Mouse (Mus musculus) left cerebral cortex, adult 8-10 months (tissue): Measurements from ENCODE around the gene Gm9945. TPM values are rescaled to one million over a fixed set of nuclear protein-coding genes. Genes with fewer than 3 reads are reported as not detected.

Experiments used
- DNase-seq, 2 experiments: peaks; one replicate each; pipeline ENCODE4 v3.0.0; 2022; ENCODE audit warnings: low spot score in 2 of 2
- total RNA-seq, 4 experiments: library from RNA; stranded (reverse); gene quantifications; 2 replicates each; pipeline ENCODE4 v1.2.4; 2022

Gm9945 gene
- total RNA-seq, 4 experiments from 2014 or later, result 1.8 to 3.3 (median 2.1) TPM

DNA sequence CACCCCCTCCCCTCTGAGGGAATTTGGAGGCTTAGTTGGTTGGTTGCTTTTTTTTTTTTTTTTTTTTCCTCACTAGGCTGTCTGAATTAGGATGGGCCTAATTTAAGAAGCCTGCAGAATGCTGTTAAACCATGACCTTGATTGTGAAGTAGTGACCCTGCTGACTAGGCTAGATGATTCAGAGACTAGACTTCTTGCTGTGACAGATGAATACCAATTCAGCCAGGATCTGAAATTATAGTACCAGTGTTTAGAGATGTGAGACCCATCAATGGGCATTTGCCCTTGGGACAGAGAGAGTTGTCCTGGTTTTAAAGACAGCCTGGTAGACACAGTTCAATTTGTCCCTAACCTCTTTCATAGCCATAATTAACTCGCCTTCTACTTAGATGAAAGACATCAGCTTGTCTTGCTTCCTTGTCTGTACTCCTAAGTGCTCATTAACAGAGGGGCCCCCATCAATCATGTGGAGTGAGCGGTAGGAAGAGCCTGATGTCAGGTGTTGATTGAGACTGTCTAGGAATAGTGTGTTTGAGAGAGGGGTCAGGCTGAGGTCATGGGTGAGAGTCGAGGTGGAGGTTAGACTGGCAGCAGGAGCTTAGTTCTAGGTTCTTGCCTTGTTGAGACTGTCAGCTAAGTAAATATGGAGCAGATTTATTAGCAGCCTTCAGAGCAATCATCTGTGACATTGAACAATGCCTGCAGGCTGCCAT, 13.4 kb downstream of the Gm9945 start:
- no peak for DNase-seq

DNA sequence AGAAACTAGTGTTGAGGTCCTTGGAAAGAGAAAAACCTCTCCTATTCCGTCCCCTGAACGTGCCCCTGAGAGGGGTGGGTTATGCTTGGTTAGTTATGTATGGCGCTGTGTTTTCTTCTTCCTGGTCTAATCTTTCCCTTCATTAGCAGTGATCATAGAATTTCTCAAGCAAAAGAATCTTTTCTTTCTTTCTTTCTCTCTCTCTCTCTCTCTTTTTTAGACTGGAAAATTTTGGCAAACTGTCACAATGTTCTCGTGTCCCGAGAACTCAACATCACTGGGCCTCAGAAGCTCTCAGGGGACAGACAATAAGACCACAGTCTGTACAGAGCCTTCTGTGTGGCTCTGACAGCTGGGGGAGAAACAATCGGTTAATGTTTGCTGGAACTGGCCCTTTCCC, 15.5 kb downstream of the Gm9945 start:
- no peak for DNase-seq

DNA sequence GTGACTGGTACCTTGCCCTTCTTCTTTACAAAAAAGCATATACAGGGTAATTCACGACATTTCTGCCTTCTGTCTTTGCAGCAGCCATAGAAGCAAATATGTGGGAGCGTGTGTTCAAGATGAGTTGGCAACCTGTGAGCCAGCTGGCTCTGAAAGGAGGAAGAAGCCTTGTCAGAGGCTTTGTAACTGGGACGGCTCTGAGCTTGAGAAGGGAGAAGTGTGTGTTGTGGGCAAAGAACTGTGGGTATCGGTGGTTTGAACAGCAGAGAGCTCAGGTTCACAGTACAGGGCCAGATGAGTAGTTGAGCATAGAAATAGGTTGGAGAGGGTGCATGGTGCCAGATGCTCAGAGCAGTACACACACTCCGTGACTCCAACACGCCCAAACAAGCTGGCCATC, 17.0 kb downstream of the Gm9945 start:
- DNase-seq, result peak in 1 of 2 experiments; percentile 69

DNA sequence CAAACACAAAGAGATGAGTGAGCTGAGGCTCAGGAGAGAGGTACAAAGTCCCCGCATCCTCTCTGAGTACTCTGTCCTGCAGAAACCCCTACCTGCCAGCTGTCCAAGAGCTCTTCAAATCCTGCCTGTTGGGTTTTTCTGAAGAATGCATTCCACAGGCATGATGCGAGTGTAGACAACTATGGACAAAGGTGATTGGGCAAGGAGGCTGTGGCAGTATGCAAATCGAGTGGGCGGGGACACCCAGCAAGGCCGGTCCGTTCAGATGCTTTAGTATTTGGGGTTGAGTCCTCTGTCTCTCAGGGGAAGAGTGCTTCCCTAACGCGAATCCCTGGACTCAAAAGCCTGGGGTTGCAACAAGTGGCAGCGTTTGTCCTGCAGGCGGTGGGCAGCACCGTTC, 20.6 kb downstream of the Gm9945 start:
- no peak for DNase-seq

DNA sequence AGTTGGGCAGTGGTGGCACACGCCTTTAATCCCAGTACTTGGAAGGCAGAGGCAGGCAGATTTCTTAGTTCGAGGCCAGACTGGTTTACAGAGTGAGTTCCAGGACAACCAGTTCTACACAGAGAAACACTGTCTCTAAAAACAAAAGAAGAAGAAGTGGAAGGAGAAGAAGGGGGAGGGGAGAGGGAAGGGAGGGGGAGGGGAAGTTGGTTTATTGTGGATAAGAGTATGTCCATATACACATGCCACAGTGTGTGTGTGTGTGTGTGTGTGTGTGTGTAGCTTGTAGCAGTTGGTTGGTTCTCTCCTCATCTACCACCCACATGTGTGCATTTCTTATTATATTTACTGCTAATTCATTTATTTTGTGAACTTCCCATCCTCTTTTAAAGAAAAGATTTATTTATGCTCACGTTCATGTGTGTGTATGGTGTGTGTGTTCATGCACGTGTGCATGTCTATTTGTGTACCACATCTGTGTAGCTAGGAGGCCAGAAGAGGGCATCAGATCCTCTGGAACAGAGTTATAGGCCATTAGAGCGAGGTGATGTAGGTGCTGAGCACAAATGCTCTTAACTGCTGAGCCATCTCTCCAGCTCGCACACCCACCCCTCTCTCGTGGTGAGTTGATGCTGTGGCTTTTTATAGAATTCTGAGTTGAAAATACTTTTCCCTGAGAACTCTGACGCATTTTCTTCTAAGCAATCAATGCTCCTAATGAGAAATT, 22.2 kb downstream of the Gm9945 start:
- peak in 1 of 2 experiments; percentile 53 for DNase-seq

DNA sequence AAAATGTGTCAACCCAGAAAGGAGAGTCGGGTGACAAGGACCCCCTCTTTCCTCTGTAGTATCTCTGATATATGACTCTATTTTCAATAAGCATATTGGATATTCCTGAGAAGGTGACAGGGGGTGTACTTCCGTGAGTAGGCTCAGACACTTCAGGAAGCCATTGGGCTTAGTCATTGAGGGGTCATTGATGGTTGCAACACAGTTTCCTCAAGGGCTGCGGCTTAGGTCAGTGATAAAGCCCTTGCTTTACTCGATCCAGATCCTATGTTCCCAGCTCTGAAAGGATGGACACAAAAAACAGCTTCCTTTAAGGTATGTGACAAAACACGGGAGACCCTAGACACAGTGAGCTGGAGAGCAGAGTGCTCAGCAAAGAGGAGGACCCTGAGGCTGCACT, 23.8 kb downstream of the Gm9945 start:
- no peak for DNase-seq

DNA sequence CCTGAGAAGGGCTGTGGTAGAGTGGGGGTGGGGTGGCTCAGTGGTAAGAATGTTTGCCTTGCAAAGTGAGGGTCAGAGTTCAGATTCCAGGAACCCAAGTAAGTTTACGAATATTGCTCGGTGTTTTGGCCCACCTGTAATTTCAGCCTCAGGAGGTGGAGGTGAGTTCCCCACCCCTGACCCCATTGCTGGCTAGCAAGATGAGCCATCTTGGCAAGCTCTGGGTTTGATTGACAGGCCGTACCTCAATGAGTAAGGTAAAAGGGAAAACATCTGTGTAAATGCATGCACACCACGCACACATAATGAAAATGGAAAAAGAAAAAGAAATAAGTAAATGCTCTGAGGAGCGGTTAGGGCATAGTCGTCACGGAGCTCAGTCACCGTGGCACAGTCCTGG, 24.4 kb downstream of the Gm9945 start:
- no peak for DNase-seq

DNA sequence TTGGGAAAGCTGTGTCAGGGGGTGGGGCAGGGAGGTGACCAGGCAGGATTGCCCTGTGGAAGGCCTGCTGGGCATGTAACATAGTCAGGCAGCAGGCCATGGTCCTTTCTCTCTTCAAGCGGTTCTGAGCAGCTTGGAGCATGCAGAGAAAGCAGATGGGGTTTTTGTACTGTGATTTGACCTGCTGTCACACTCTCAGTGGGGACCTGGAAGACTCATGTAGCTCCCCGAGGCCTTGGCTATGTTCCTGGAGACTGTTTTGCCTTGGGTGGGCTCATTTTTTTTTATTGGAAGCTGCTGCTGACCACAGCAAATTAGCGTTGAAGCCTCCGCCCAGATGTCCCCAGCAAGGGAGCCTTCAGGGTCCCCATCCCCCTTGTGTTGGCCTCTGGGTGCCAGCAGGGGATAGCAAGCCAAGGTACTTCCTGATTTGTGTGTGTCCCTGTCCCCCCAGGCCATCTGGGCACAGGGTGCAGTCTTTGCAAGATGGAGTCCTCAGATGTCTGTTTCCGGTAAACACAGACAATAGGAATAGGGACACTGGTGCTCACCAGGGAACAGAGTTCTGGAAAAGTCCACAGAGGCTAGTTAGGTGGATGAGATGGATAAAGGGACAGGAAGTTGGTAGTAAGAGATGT, 25.2 kb downstream of the Gm9945 start:
- no peak for DNase-seq

DNA sequence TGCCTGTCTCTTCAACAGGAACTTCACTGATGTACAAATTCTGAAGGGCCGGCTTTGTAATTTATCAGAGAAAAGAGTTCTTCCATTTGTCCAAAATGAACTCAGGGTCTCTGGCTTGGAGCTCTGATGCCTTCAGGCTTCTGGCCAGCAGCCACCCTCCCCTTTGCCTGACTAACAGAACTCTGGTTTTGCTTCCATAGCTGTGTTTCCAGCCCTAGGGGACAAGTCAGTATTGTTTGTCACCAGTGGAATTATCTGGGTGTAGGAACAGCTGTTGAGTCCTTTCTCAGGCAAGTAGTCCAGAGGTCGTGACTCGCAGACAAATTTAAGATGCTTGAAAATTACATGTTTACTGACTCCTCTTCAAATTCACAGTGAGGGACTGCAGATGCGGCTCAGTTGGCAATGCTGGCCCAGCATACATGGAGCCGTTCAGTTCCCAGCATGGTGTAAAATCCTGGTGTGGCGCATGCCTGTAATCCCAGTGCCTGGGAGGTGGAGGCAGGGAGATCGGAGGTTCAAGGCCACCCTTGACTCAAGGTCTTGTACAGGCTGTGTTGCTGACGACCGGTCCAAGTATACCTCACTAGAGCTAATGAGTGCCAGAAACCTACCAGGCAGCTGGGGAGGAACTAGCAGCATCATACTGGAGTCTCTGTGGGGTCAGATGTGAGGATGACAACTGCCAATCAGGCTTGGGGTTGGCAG, 27.3 kb downstream of the Gm9945 start:
- DNase-seq, result no peak

DNA sequence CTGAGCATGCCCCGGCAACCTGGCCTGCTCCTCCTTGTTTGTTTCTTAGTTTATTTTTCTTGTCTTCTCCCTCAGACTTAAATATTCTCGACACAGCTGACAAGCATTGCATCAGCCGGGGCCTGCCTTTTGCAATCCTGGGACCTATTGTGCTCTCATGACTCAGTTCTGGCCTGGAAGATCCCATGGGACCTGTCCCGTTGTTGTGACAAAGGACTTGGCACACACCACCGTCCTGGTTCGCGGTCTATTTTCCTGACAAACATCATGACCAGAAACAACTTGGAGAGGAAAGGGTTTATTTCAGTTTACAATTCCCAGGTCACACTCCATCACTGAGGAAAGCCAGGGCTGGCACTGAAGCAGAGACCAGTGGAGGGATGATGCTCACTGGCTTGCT, 28.2 kb downstream of the Gm9945 start:
- DNase-seq, result no peak

DNA sequence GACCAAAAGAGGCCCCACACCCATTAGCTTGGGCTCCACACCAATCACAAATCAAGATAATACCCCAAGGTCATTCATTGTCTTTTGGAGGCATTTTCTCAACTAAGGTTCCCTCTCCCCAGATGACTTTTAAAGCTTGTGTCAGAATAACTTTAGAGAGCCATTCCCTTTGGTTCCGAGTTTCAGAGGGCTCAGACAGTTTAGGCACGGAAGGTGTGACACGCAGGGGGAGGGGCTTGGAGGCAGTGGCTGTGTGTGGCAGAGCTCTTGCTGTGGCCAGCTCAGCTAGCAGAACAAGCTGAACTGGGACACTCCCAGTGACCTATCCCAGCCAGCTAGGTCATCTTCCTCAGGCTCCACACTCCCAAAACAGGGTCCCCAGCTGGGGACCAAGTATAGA, 28.6 kb downstream of the Gm9945 start:
- DNase-seq, result no peak

DNA sequence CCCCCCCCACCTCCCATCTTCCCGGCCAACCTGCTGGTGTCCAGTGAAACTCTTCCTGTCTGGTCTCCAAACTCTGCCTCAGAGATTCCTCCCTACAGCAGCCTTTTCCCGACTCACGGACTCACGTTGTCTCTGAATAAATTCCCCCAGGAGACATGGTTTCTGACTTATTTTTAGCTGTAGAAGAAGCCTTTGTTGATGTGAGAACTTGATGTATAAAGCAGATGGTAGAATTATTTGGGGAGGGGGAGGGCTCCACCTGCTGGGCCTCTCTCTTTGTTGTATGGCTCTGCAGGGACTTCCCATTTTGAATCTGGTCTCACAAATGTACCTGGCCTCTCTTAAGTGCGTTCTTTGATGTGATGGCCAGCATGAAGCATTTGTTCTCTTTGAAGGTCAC, 30.4 kb downstream of the Gm9945 start:
- DNase-seq, result no peak

DNA sequence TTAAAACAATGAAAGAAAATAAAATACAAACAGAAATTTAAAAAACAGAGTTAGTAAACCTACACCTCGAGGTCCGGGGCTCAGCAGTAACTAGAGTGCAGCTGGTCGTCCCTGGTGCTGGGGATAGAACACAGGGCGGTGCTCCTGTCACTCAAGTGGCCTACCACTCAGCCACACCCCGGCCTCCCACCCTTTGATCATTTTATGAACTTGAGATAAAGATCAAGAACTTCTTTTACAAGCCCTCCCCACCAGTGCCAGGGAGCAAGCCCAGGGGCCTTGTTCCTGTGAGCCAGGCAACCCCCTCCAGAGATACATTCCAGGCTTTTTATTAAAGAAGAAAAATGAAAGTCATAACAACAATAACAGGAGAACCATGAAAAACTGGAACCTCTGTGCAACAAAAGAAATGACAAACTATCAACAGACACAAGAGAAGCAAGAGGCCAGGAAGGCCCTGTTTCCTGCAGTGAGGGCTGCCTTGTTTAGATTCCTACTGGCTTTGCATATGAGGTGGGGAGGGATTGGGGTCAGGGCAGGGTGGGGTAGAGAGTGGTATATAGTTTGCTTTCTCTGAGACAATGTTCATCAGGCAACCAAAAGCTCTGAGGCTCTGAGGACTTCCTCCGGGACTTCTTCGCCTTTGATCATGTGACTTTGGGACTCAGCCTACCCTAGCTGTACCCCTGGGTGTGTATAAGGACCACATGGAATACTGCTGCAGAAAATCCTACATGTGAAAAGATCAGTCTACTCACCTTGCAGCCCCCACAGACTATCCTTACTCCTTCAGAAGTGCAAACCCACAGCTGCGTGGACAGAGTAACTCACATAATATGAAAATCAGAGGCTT, 37.0 kb downstream of the Gm9945 start:
- DNase-seq, result no peak

DNA sequence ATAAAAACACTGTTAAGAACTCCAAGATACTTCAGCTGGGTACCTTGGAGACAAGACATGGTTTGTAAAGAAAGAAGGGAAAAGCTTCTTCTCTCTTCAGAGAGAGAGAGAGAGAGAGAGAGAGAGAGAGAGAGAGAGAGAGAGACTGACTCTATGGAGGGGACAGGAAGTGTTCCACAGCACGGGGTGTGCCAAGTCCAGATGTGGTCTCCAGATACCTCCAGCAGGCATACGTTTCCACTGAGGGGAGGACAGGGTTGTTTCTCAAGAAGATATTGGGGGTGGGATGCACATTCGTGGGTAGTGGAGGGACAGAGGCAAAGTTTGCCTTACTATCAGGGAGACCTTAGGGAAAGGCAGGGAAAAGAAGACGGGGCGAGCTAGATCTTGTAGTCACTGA, 38.8 kb downstream of the Gm9945 start:
- DNase-seq, result no peak

DNA sequence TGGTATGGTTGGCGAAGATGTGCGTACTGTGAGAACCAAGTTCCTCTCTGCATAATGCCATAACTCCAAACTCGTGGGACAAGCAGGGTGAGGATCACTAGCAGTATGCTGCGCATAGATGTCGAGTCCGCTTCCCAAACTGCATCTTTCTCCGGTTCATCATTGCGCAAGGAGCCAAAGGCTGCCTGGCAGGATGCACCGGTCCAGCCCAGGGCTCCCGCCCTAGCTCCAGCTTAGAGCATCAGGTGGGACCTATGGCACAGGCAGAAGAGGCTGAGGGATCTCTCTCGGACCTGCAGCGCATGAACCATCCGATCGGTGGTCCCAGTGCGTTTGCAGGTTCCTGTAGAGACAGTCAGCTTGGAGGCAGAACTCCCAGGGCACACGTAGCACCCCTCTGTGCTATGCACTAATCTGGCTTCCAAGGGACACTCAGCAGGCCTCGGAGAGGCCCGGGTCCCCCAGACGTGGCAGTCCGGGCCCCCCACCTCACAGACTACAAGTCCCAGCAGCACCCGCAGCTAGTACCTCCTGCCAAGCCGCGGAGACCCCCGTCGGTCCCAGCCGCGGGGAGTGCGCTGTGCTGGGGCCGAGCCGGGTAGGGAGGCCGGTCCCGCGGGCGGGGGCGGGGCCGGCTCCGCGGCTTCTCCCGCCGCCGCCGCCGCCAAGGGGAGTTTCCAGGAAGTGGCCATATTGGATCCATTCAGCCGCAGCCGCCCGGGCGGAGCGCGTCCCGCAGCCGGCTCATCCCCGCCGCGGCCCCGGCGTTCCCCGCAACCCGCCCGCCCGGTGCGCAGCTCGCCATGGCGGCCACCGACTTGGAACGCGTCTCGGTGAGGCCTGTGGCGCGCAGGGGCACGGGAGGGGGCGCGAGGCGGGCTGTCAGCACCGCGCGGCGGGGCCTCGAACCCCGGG, 39.5 kb downstream of the Gm9945 start, which contains the start of gene Sept8:
Gene Sept8 (plus strand): TSS at position 51 of the 915 bp plus-strand sequence.
- peak in 1 of 2 experiments; percentile 55 for DNase-seq

DNA sequence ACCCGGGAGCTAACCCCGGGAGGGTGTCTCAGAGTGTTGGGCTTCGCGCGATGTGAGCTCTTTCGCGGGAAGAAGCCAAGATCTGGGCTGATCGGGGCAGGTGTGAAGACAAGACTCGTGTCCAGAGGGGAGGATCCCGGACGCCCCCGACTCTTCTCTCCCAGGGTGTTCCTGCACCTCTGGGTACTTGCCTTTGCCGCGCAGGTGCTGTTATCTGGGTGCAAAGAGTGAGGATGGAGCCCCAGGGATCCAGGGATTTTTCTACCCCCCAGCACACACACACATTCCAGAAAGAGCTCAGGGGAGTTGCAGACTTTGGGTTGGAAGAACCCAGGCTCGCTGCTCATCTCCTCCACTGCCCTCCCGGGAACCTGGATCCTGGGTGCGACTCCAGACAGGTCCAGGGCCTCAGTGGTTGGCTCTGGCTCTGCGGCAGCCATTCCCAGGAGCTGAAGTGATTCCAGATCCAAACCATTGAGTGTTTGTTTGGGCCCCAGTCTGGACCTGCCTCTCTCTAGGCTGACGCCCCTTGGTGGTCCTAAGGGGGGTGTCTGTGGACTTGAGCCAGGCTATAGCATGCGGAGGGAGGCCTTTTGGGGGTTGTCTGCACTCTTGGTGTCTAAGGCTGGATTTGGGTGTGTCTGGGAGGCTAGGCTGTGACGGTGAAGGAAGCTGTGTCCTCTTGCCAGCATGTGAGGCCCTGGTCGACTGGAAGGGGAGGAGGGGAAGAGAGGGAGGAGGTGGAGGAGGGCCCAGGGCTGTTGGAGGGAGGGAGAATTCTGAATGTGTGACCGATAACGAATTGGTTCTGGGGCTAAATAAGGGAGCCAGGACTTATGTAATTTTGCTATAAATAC, 40.4 kb downstream of the Gm9945 start:
- DNase-seq, result peak; percentile 54 to 82

DNA sequence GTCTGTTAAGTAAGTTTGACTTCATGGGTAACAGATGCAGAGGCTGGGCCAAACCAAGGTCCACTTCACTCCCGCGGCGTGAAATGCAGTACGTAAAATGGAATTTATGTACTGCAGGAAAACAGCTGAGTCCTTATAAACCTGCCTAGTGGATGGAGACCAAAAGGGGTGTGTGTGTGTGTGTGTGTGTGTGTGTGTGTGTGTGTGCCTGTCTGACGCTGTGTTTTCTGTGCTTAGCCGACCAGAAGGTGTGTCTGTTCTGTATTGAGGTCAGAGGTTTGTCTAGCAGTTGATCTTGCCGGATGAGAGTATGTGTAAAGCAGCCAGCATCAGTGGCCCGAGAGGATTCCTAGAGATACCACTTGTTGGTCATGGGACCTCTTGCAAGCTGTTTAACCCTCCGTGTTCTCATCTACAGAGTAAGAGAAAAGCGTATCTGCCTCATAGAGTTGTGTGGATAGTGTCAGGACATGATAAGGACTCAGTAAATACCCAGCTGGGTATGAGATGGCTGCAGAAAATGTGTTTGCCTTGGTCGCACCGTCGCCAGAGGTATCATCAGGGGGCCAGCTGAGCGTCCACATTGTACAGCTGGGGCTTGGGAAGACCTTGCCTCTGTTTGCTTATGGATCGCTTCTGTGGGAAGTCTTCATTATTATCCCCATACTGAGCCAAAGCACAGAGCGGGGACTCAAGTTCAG, 41.3 kb downstream of the Gm9945 start:
- DNase-seq, result no peak

DNA sequence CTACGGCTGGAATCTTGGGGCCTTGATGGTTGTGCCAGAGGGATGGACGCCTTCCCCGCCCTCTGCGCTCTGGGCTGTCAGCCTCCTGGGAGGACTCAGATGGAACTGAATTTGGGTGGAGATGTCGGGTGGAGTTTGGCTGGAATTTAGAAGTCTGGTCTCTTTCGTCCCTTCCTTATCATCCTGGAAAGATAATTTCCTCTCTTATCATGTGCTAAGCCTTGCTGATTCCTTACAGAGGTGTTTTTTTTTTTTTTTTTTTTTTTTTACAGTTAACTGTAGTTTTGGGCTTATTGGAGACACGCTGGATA, 41.8 kb downstream of the Gm9945 start:
- no peak for DNase-seq
